Mouse (Mus musculus): ENCODE measurements around the gene Capn13.
"Not testable (repeated sequence)": the region's sequence is repeated elsewhere in the genome, so short reads cannot be mapped to it uniquely, and the experiment has no call there.

Gene Capn13

GRCm38 (mm10) chr17:73277770-73278169, 122.9 kb downstream of the Capn13 start:
- no peak for DNase-seq (ENCODE audit: low spot score)

DNA sequence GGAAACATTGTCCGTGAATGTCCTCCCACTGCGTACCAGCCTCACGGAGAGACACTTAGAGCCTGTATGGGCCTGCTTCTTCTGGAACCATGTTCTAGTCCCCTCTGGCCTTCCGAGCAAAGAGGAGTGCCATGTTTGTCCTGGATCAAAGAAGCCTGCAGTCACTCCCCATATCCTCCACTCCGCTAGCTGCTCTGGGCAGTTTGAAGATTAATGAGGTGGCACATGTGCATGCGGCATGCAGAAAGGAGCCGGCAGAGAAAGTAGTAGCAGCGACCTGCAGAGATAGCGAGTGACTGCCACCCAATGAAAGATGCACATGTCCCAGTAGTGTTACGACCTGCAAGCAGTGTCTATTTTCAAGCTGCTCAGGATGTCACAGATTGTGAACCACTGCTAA, 125.6 kb downstream of the Capn13 start:
- DNase-seq (ENCODE audit: low spot score), result no peak

DNA sequence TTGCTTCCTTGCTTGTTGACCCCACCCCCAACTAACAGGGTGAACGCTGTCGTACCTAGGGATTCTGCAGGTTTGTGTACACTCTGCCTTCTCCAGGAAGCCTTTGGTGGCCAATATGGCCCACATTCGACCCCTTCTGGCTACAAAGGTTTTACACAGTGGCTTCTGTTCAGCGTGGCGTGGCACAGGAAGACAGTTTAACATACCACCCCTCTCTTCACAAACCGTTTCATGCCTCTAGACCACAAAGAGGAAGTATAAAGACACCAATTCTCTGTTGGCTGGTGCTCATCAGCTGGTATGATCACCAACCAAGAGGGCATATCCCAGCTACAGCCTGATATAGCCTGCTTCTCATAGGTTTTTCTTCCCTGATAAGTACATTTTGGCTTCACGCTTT, 126.9 kb downstream of the Capn13 start:
- DNase-seq (ENCODE audit: low spot score), result no peak

GRCm38 (mm10) chr17:73271797-73272600, 128.7 kb downstream of the Capn13 start:
- no peak for DNase-seq (ENCODE audit: low spot score)

DNA sequence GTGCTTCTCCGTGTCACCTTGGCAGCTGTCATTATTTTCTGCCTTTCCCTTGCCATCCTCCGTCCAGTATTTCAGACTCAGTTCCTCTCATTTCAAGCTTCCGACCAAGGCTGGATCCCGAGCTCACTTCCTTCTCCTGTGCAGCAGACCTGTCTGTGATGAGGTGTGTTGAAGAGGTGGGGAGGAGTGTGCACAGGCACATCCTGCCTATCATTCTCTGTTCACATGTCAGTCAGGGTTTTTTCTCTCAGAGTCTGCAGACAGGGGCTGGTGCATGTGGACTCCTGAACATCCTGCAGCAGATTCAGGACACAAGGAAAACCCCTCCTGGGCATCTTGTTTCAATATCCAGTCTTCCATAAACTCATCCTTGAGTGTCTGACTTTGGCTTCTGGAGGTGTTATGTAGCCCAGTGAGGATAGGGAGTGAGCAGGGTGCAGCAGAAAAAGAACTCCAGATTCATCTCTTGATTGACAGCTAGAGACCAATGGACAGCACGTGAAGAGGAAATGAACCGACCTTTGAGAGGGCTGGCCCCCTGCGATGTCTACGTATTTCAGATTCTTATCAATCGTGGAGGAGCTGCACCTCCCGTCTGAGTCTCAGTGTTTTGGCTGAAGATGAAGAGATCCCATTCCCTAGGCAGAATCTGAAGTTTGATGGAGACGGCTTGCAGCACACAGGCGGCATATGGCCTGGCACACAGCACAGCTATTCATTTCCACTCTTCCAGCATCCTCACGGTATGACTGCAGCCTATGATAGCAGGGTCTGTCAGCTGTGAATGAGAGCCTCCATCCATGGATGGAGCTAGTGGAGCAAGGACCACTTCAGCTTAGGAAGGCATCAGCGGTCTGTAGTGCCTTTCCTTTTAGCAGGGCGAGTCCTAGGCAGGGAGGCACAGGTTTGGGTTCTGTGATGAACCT, 129.5 kb downstream of the Capn13 start:
- DNase-seq (ENCODE audit: low spot score), result no peak

- peak; percentile 75 for DNase-seq (ENCODE audit: low spot score)
Measured at GRCm38 (mm10) chr17:73263077-73263501, 137.6 kb downstream of the Capn13 start.

- DNase-seq (ENCODE audit: low spot score), result no peak
Measured at GRCm38 (mm10) chr17:73262558-73262957, 138.1 kb downstream of the Capn13 start.

GRCm38 (mm10) chr17:73259258-73259657, 141.4 kb downstream of the Capn13 start:
- DNase-seq (ENCODE audit: low spot score), result not testable (repeated sequence)

DNA sequence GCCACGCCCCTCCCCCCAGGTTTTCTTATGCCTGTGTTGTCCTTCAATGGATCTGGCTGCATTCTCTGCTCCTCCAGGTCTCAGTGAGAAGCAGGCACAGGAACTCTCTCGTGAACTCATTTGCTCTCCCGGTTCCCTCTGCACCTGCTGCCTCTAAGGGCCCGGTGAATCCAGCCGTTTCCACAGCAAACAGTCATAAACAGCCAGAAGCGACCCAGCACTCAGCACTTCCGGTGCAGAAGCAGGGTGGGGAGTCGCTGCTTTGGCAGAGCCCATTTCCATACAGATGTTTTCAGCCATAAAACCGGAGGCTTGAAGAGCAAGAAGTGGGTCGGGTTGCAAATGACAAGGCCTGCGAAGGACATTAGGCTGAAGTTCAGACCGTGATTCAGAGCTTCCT, 142.0 kb downstream of the Capn13 start:
- no peak for DNase-seq (ENCODE audit: low spot score)
